Mouse (Mus musculus) embryonic fibroblast, embryonic 13.5 days (primary cell): ENCODE results near the gene Pop7.

Source experiments
- CTCF ChIP-seq: IDR thresholded peaks from 2 replicates; pipeline ENCODE4 v1.5.1; 2011; ENCODE audit warnings: mild to moderate bottlenecking, control low read depth, low read length, moderate library complexity, borderline replicate concordance; ENCODE audit not compliant: insufficient read depth
- POLR2A ChIP-seq: IDR thresholded peaks from 2 replicates; pipeline ENCODE4 v1.6.1; 2011; ENCODE audit warnings: low read depth, mild to moderate bottlenecking, control low read depth, low read length, moderate library complexity

DNA sequence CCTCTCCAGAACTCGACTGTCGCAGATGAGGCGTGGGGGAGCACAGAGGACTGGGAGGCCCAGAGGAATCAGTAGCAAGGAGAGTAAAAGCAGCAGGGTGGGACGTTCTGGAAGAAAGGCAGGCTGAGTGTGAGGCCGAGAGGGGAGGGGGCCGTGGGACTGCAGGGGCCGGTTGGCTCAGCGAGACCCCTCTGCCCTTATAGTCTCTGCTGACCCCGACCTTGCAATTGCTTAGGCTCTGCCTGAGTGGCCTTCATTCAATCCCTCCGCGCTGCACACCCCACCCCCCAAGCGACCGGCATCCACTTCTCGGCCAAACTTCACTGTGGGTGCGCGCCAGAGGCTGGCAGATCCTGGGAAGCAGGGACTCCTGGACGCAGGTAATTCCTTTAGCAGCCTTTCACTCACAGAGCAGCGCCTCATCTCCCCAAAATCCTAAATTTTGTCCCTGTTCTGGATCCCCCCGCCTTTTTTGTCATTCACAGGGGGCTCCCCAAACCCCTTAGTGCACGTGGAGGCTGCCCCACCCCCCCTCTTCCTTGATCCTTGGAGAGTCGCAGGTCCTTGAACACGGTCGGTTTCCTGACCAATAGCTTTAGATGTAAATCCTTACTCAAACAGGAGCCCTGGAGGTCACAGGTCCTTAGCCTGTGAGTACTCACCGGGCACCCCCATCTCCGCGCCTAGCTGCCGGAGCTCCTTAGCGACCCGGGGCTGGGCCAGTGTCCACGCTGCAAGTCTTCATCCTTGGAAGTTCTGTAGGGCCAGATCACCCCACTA, 17.1 kb downstream of the Pop7 start:
- no peak for TF ChIP-seq POLR2A
- no peak for TF ChIP-seq CTCF
